8 mouse cellular contexts compared by ENCODE assay signal in the genomic region with DNA sequence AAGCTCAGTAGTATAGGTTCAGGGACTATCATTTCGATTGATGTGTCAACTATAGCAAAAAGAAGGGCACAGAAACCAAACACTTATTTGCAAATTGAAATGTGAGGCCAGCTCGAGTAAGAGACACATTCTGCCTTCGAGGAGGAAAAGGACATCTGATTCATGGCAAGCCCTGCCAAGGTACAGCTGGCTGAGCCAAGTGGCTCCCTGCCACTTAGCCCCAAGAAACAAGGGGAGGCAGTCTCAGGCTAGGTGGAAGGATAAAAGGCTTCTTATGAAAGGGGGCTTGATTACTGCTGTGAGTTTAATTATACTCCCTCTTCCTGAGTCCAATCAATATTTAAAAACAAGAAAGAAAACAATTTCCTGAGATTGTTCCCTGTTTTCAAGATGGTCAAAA.
A peak's percentile ranks its signal among the peaks of the same experiment; 100 is the strongest.
DNase-seq lines count a peak whose midpoint lies in the region; ATAC-seq and TF ChIP-seq lines count a peak whose summit lies in the region.

No protein-coding gene starts in this region.

- 58% methylated on average over 3 of the region's 3 CpGs for WGBS in midbrain, embryonic 16.5 days
- WGBS in midbrain, embryonic 10.5 days = 67% methylated on average over 3 of the region's 3 CpGs
- WGBS in heart, embryonic 16.5 days = 52% methylated on average over 3 of the region's 3 CpGs
- 17% methylated on average over 3 of the region's 3 CpGs for WGBS in lung, adult 2 months

- H3K9ac ChIP-seq in midbrain, embryonic 16.5 days (ENCODE audit: low read depth, low read length) = no peak overlapping the region
- no peak overlapping the region for H3K9ac ChIP-seq in heart, embryonic 16.5 days (ENCODE audit: low read length)

- H3K27ac ChIP-seq in midbrain, embryonic 16.5 days (ENCODE audit: low read length) = no peak overlapping the region
- no peak overlapping the region for H3K27ac ChIP-seq in midbrain, embryonic 10.5 days (replicated peaks)
- H3K27ac ChIP-seq in heart, embryonic 16.5 days (ENCODE audit: low read length) = peak overlapping the region; percentile 4; the same call in 1 of the 2 replicates

- no peaks in the 10 kb centered on the region for H3K27me3 ChIP-seq in midbrain, embryonic 16.5 days (ENCODE audit: control insufficient read depth, insufficient read depth, low read depth, low read length)
- no peaks in the 10 kb centered on the region for H3K27me3 ChIP-seq in midbrain, embryonic 10.5 days (ENCODE audit: low read depth, poor library complexity, severe bottlenecking)
- no peaks in the 10 kb centered on the region for H3K27me3 ChIP-seq in heart, embryonic 16.5 days (ENCODE audit: control insufficient read depth, insufficient read depth, low read length)

- H3K9me3 ChIP-seq in midbrain, embryonic 16.5 days (replicated peaks; ENCODE audit: control insufficient read depth, low read length, poor library complexity, severe bottlenecking) = no peaks in the 10 kb centered on the region; the same call in 1 of the 2 replicates
- H3K9me3 ChIP-seq in midbrain, embryonic 10.5 days (replicated peaks) = no peaks in the 10 kb centered on the region
- no peaks in the 10 kb centered on the region for H3K9me3 ChIP-seq in heart, embryonic 16.5 days (replicated peaks; ENCODE audit: control insufficient read depth, low read length)

- H3K4me2 ChIP-seq in midbrain, embryonic 16.5 days (ENCODE audit: low read length) = no peak overlapping the region
- H3K4me2 ChIP-seq in heart, embryonic 16.5 days (ENCODE audit: low read depth, low read length) = no peak overlapping the region

- no peak for TF ChIP-seq CTCF in lung, adult 2 months (IDR thresholded peaks at IDR 0.05; ENCODE audit: insufficient read depth, low read length)

- TF ChIP-seq POLR2A in lung, adult 2 months (IDR thresholded peaks at IDR 0.05; ENCODE audit: borderline replicate concordance, extremely low read depth, low read depth, low read length) = no peak

- H3K4me3 ChIP-seq in midbrain, embryonic 16.5 days (ENCODE audit: low read depth, low read length) = no peak overlapping the region
- H3K4me3 ChIP-seq in midbrain, embryonic 10.5 days = no peak overlapping the region
- no peak overlapping the region for H3K4me3 ChIP-seq in heart, embryonic 16.5 days (ENCODE audit: low read length)
- H3K4me3 ChIP-seq in lung, adult 2 months (replicated peaks; ENCODE audit: extremely low read depth, low read depth, low read length) = no peak overlapping the region

- DNase-seq in cerebellum, adult 11 months = peak; percentile 11
- no peak for DNase-seq in midbrain, embryonic 10.5 days (ENCODE audit: low spot score)
- DNase-seq in lung, adult 2 months = peak; percentile 24
- DNase-seq in embryo, embryonic 9.5 days (ENCODE audit: extremely low spot score) = no peak
- no peak for DNase-seq in thymus, adult 18-20 months

- H3K4me1 ChIP-seq in midbrain, embryonic 16.5 days (ENCODE audit: control insufficient read depth, insufficient read depth, low read length) = no peaks in the 10 kb centered on the region
- no peaks in the 10 kb centered on the region for H3K4me1 ChIP-seq in midbrain, embryonic 10.5 days
- H3K4me1 ChIP-seq in heart, embryonic 16.5 days (ENCODE audit: control insufficient read depth, insufficient read depth, low read length) = peaks cover 13% of the 10 kb centered on the region
- peaks cover 13% of the 10 kb centered on the region for H3K4me1 ChIP-seq in lung, adult 2 months (ENCODE audit: control insufficient read depth, insufficient read depth, low read length)

- H3K36me3 ChIP-seq in midbrain, embryonic 16.5 days (ENCODE audit: control insufficient read depth, insufficient read depth, low read length) = no peaks in the 10 kb centered on the region
- no peaks in the 10 kb centered on the region for H3K36me3 ChIP-seq in midbrain, embryonic 10.5 days
- H3K36me3 ChIP-seq in heart, embryonic 16.5 days (ENCODE audit: control insufficient read depth, insufficient read depth) = no peaks in the 10 kb centered on the region

- ATAC-seq in cerebellum, adult (ENCODE audit: insufficient number of reproducible peaks, low FRiP score, low TSS enrichment) = no peak
- ATAC-seq in midbrain, embryonic 16.5 days = peak; percentile 54; the same call in 1 of the 2 replicates
- ATAC-seq in heart, embryonic 16.5 days (replicated peaks; ENCODE audit: extremely low read depth, insufficient read depth, low FRiP score) = no peak

Comparison
In these comparisons a context has a peak if more than half of its experiments do, and no peak if none do; other contexts are left out.
1. DNase-seq: peak in cerebellum, adult 11 months (single experiment) and lung, adult 2 months (single experiment); none in midbrain, embryonic 10.5 days (single experiment), embryo, embryonic 9.5 days (single experiment) and thymus, adult 18-20 months (0 of 2).